Mouse (Mus musculus) liver, adult 2 months (tissue): ENCODE measurements at regions not wholly inside any gene's neighbourhood (a gene's known extent, or its start where the extent isn't known, plus 50 kb on each side); places are given as distances from the start of the nearest gene placed in this dataset.

Experiments
- CTCF ChIP-seq: fragments of 200-500 bp; IDR thresholded peaks from 2 replicates; pipeline ENCODE4 v1.5.1; 2011; ENCODE audit warnings: low read depth, low read length, control low read depth
- POLR2A ChIP-seq: fragments of 200-500 bp; IDR thresholded peaks from 2 replicates; pipeline ENCODE4 v1.6.1; 2011; ENCODE audit warnings: low read length, control low read depth; ENCODE audit not compliant: insufficient read depth; ENCODE audit errors: extremely low read depth

DNA sequence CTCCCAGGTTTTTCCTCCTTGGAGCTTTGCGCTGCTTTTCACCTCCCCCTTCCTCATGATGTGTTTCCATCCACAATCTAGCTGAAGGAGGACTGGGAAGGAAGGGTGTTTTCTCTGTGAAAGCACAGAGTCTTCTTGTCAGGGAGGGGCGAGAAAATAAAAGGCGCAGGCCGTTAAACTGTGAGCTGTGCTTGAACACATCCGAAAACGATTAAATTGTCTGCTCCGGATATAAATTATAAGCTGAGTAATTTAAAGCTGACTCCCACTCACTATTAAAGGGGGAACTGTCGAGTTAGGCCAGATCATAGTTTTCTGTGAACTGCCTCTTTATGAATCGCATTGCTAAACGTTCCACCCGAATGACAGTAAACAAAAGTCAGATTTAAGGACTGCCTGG lies 224.6 kb downstream of the Mpdz start:
- no peak for TF ChIP-seq CTCF
- TF ChIP-seq POLR2A, result no peak
